10 mouse cellular contexts compared by ENCODE assay signal in genomic region chr15:82814806-82815205, GRCm38 (mm10). TPM values are rescaled to one million over a fixed set of nuclear protein-coding genes. Genes with fewer than 3 reads are reported as not detected.
DNase-seq lines count a peak whose midpoint lies in the region; ATAC-seq and TF ChIP-seq lines count a peak whose summit lies in the region.
"Had no signal": no experiment of that assay in that cellular context is flagged by ENCODE, and none has a peak within 500 bp of the region (broad histone marks: within the 10 kb centered on the region; RNA-seq: fewer than 3 reads in every experiment).

No protein-coding gene starts in this region.

- peak; percentile 85 for TF ChIP-seq CTCF in bone marrow macrophage, adult 2 months (IDR thresholded peaks at IDR 0.05; ENCODE audit: low read depth, low read length)
- peak; percentile 79 for TF ChIP-seq CTCF in liver, adult 2 months (IDR thresholded peaks at IDR 0.05; ENCODE audit: low read depth, low read length)
- peak; percentile 93 for TF ChIP-seq CTCF in stomach, postnatal 0 days (IDR thresholded peaks at IDR 0.05; ENCODE audit: low read depth)

- H3K4me2 ChIP-seq in stomach, postnatal 0 days (replicated peaks; ENCODE audit: low read depth) = no peak overlapping the region
- H3K4me2 ChIP-seq: embryonic facial prominence, embryonic 15.5 days; neural tube, embryonic 12.5 days had no signal

- ATAC-seq in stomach, postnatal 0 days (ENCODE audit: low FRiP score, low TSS enrichment) = no peak; the same call in 1 of the 2 replicates

- H3K27ac ChIP-seq in bone marrow macrophage, adult 2 months (ENCODE audit: insufficient read depth, low read depth, low read length) = no peak overlapping the region
- H3K27ac ChIP-seq in liver, adult 2 months (replicated peaks; ENCODE audit: insufficient read depth, low read depth, low read length) = no peak overlapping the region
- H3K27ac ChIP-seq in stomach, postnatal 0 days (replicated peaks) = no peak overlapping the region
- H3K27ac ChIP-seq: embryonic facial prominence, embryonic 15.5 days; neural tube, embryonic 12.5 days had no signal

- peak; percentile 46 to 61 for DNase-seq in left cerebral cortex, adult 18-20 months (ENCODE audit: low spot score in 2 of 2)
- DNase-seq in left cerebral cortex, adult 11 months (ENCODE audit: low spot score) = no peak
- DNase-seq in fibroblast of lung, adult 2 months (ENCODE audit: low read depth) = peak; percentile 36
- peak; percentile 26 for DNase-seq in hindlimb bud, embryonic 11.5 days (ENCODE audit: extremely low spot score, low read depth, low spot score)
- DNase-seq in liver, adult 2 months (ENCODE audit: extremely low read depth, low read depth, low spot score) = peak; percentile 55
- DNase-seq in neural tube, embryonic 10.5 days (ENCODE audit: extremely low spot score, low spot score) = peak; percentile 53
- peak; percentile 67 for DNase-seq in stomach, postnatal 0 days (ENCODE audit: low spot score)

- 62% methylated on average over 4 of the region's 4 CpGs for WGBS in liver, adult 2 months
- whole genome bisulfite sequencing in stomach, postnatal 0 days = 60% methylated on average over 4 of the region's 4 CpGs

- peaks cover 8% of the 10 kb centered on the region for H3K4me1 ChIP-seq in bone marrow macrophage, adult 2 months (ENCODE audit: control insufficient read depth, insufficient read depth, low read length)
- no peaks in the 10 kb centered on the region for H3K4me1 ChIP-seq in liver, adult 2 months (ENCODE audit: control insufficient read depth, insufficient read depth, low read length)
- no peaks in the 10 kb centered on the region for H3K4me1 ChIP-seq in stomach, postnatal 0 days (replicated peaks; ENCODE audit: control insufficient read depth, insufficient read depth)
- H3K4me1 ChIP-seq: embryonic facial prominence, embryonic 15.5 days had no signal

- H3K9me3 ChIP-seq in stomach, postnatal 0 days (ENCODE audit: control insufficient read depth, low read length) = no peaks in the 10 kb centered on the region
- H3K9me3 ChIP-seq: embryonic facial prominence, embryonic 15.5 days; neural tube, embryonic 12.5 days had no signal

- peaks cover 14% of the 10 kb centered on the region; the same call in 1 of the 2 replicates for H3K36me3 ChIP-seq in liver, adult 2 months (ENCODE audit: control insufficient read depth, insufficient read depth, low read length)
- H3K36me3 ChIP-seq in stomach, postnatal 0 days (ENCODE audit: control insufficient read depth, insufficient read depth, low read length) = peaks cover 6% of the 10 kb centered on the region; the same call in 1 of the 2 replicates

- H3K79me2 ChIP-seq in liver, adult 2 months (ENCODE audit: control insufficient read depth, insufficient read depth, low read length) = no peaks in the 10 kb centered on the region

- TF ChIP-seq EP300 in stomach, postnatal 0 days (optimal IDR thresholded peaks at IDR 0.05) = no peak

- H3K9ac ChIP-seq in liver, adult 2 months (ENCODE audit: low read depth, low read length) = no peak overlapping the region
- H3K9ac ChIP-seq in stomach, postnatal 0 days (ENCODE audit: low read length) = no peak overlapping the region
- H3K9ac ChIP-seq: embryonic facial prominence, embryonic 15.5 days; neural tube, embryonic 12.5 days had no signal

- H3K4me3 ChIP-seq in bone marrow macrophage, adult 2 months (ENCODE audit: insufficient read depth, low read length) = no peak overlapping the region
- no peak overlapping the region for H3K4me3 ChIP-seq in liver, adult 2 months (ENCODE audit: insufficient read depth, low read depth, low read length)
- H3K4me3 ChIP-seq in stomach, postnatal 0 days (ENCODE audit: low read depth, low read length) = no peak overlapping the region
- H3K4me3 ChIP-seq: embryonic facial prominence, embryonic 15.5 days; neural tube, embryonic 12.5 days had no signal

- no peaks in the 10 kb centered on the region for H3K27me3 ChIP-seq in liver, adult 2 months (ENCODE audit: control insufficient read depth, insufficient read depth, low read length)
- no peaks in the 10 kb centered on the region for H3K27me3 ChIP-seq in stomach, postnatal 0 days (ENCODE audit: control insufficient read depth, insufficient read depth, low read length)
- H3K27me3 ChIP-seq: embryonic facial prominence, embryonic 15.5 days; neural tube, embryonic 12.5 days had no signal

- TF ChIP-seq POLR2A in bone marrow macrophage, adult 2 months (IDR thresholded peaks at IDR 0.05; ENCODE audit: borderline replicate concordance, low read depth, low read length) = no peak
- no peak for TF ChIP-seq POLR2A in liver, adult 2 months (IDR thresholded peaks at IDR 0.05; ENCODE audit: extremely low read depth, insufficient read depth, low read length)

RNA-seq across cellular contexts. Expression of gene Cyp2d26, which starts 20.7 kb away (rescaled TPM):
- total RNA-seq in left cerebral cortex, adult 18-20 months (2021) = not detected
- polyA plus RNA-seq in bone marrow macrophage, adult 2 months (2012; ENCODE audit: insufficient read depth, insufficient read length, missing spikeins) = not detected in 2 replicates
- total RNA-seq in liver, adult 2 months (2014; rRNA removed) = 1,175 and 1,183 TPM in 2 replicates
- polyA plus RNA-seq in liver, adult 2 months (2012; rRNA removed) = 1,819 and 2,020 TPM in 2 replicates
- 18.4 and 19.2 TPM in 2 replicates for polyA plus RNA-seq in stomach, postnatal 0 days (2015; fragmentation: Nextera tagmentation; extraction: Ambion mirVana)
- polyA plus RNA-seq: embryonic facial prominence, embryonic 15.5 days; neural tube, embryonic 12.5 days had no signal

RNA-seq across cellular contexts. Expression of gene Cyp2d40, which starts 50.8 kb away (rescaled TPM):
- not detected for total RNA-seq in left cerebral cortex, adult 18-20 months (2021)
- not detected in 2 replicates for polyA plus RNA-seq in bone marrow macrophage, adult 2 months (2012; ENCODE audit: insufficient read depth, insufficient read length, missing spikeins)
- 44.7 and 107 TPM in 2 replicates for total RNA-seq in liver, adult 2 months (2014; rRNA removed)
- 144 and 145 TPM in 2 replicates for polyA plus RNA-seq in liver, adult 2 months (2012; rRNA removed)
- not detected in 2 replicates for polyA plus RNA-seq in stomach, postnatal 0 days (2015; fragmentation: Nextera tagmentation; extraction: Ambion mirVana)
- polyA plus RNA-seq: embryonic facial prominence, embryonic 15.5 days; neural tube, embryonic 12.5 days had no signal

Comparison
In these comparisons a context has a peak if more than half of its experiments do, and no peak if none do; other contexts are left out.
1. RNA of gene Cyp2d26, which starts 20.7 kb away (polyA plus RNA-seq): 1,819 to 2,020 TPM in liver, adult 2 months; 18.4 to 19.2 TPM in stomach, postnatal 0 days and not detected in bone marrow macrophage, adult 2 months; every median in the first group is over 10 times any median in the second.
2. RNA of gene Cyp2d40, which starts 50.8 kb away (polyA plus RNA-seq): 144 to 145 TPM in liver, adult 2 months; not detected in bone marrow macrophage, adult 2 months and not detected in stomach, postnatal 0 days; every median in the first group is over 100 times any median in the second.
3. Peak in every context shown above with its lines, with median percentiles within 50 percentile points of each other: CTCF ChIP-seq.